ENCODE assay signal across 17 mouse cellular contexts in the genomic region with DNA sequence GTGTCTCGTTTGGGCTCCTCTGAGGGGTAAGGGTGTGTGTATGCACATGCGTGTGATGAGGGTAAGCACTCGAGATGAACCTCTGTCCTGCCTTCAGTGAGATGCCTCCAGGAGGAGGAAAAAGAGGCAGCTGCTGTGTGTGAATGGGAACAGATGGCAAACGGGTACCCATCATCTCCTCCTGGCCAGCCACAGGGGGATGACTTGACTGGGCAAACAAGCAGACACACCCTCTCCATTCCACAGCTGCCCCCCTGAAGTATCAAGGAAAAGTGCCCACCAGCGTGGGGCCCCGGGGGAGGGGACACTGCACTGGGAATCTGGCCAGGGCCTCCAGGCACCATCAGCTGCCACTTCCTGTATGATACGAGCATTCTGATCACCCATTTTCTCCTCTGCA. TPM values are rescaled to one million over a fixed set of nuclear protein-coding genes. Genes with fewer than 3 reads are reported as not detected.
A peak's percentile ranks its signal among the peaks of the same experiment; 100 is the strongest.
DNase-seq lines count a peak whose midpoint lies in the region; ATAC-seq lines count a peak whose summit lies in the region.
"Had no signal": no experiment of that assay in that cellular context is flagged by ENCODE, and none has a peak within 500 bp of the region (broad histone marks: within the 10 kb centered on the region; RNA-seq: fewer than 3 reads in every experiment).

No protein-coding gene starts in this region.

- 0 out of 2 replicates have a peak overlapping the region, but pooled peaks have one; percentile 7 for H3K4me2 ChIP-seq in heart, embryonic 14.5 days (ENCODE audit: low read length)
- no peak overlapping the region for H3K4me2 ChIP-seq in midbrain, embryonic 12.5 days (replicated peaks)
- no peak overlapping the region for H3K4me2 ChIP-seq in midbrain, embryonic 15.5 days
- H3K4me2 ChIP-seq in neural tube, embryonic 12.5 days (replicated peaks) = no peak overlapping the region
- H3K4me2 ChIP-seq: embryonic facial prominence, embryonic 13.5 days had no signal

- H3K36me3 ChIP-seq in heart, embryonic 14.5 days (ENCODE audit: control insufficient read depth, insufficient read depth, low read length) = peaks cover 18% of the 10 kb centered on the region
- peaks cover 11% of the 10 kb centered on the region for H3K36me3 ChIP-seq in midbrain, embryonic 12.5 days
- H3K36me3 ChIP-seq in midbrain, embryonic 15.5 days (replicated peaks) = peaks cover 10% of the 10 kb centered on the region; the same call in 1 of the 2 replicates
- H3K36me3 ChIP-seq in neural tube, embryonic 12.5 days = peaks cover 11% of the 10 kb centered on the region

- peak overlapping the region in 1 of 2 experiments; percentile 80; a peak in 2 of 4 replicates for H3K27ac ChIP-seq in heart, embryonic 14.5 days (replicated peaks in 1 of 2; ENCODE audit: control insufficient read depth in 1 of 2, insufficient read depth in 1 of 2, low read depth in 2 of 2, low read length in 2 of 2)
- H3K27ac ChIP-seq in midbrain, embryonic 12.5 days (replicated peaks) = 0 out of 2 replicates have a peak overlapping the region, but pooled peaks have one; percentile 8
- no peak overlapping the region for H3K27ac ChIP-seq in midbrain, embryonic 15.5 days
- H3K27ac ChIP-seq in neural tube, embryonic 12.5 days = no peak overlapping the region
- H3K27ac ChIP-seq: embryonic facial prominence, embryonic 13.5 days; left cerebral cortex, adult 2 months had no signal

- DNase-seq in adrenal gland, postnatal 14 days = peak; percentile 5
- DNase-seq in adrenal gland, adult 18-20 months (ENCODE audit: low spot score in 2 of 2) = no peak
- DNase-seq in heart, adult 9 months (ENCODE audit: low spot score in 2 of 2) = no peak
- no peak for DNase-seq in frontal cortex, adult 2 months (ENCODE audit: extremely low spot score in 1 of 2, low spot score in 1 of 2)
- DNase-seq: adrenal gland, adult 2 months; kidney, adult 2 months; right cerebral cortex, postnatal 14 days had no signal

- ATAC-seq in heart, embryonic 14.5 days (ENCODE audit: insufficient number of reproducible peaks, insufficient read depth, low FRiP score, low read depth) = no peak
- 0 out of 2 replicates have a peak, but pooled peaks have one; percentile 4 for ATAC-seq in midbrain, embryonic 12.5 days (ENCODE audit: low FRiP score, low read depth)
- no peak for ATAC-seq in midbrain, embryonic 15.5 days (replicated peaks)
- ATAC-seq in neural tube, embryonic 12.5 days (ENCODE audit: low FRiP score, low read depth) = peak; percentile 35

- 41% methylated on average over 7 of the region's 7 CpGs for WGBS in heart, embryonic 14.5 days
- WGBS in midbrain, embryonic 12.5 days = 68% methylated on average over 7 of the region's 7 CpGs
- WGBS in midbrain, embryonic 15.5 days = 48% methylated on average over 7 of the region's 7 CpGs
- WGBS in neural tube, embryonic 12.5 days = 48% methylated on average over 7 of the region's 7 CpGs

- H3K9me3 ChIP-seq in heart, embryonic 14.5 days (ENCODE audit: control insufficient read depth, low read length) = no peaks in the 10 kb centered on the region
- no peaks in the 10 kb centered on the region for H3K9me3 ChIP-seq in midbrain, embryonic 12.5 days
- no peaks in the 10 kb centered on the region for H3K9me3 ChIP-seq in midbrain, embryonic 15.5 days
- H3K9me3 ChIP-seq in neural tube, embryonic 12.5 days = no peaks in the 10 kb centered on the region
- H3K9me3 ChIP-seq: embryonic facial prominence, embryonic 13.5 days had no signal

- peaks cover 54 to 69% of the 10 kb centered on the region in 2 experiments for H3K4me1 ChIP-seq in heart, embryonic 14.5 days (ENCODE audit: control insufficient read depth in 2 of 2, insufficient read depth in 2 of 2, low read length in 2 of 2)
- H3K4me1 ChIP-seq in midbrain, embryonic 12.5 days = peaks cover 10% of the 10 kb centered on the region
- peaks cover 13% of the 10 kb centered on the region for H3K4me1 ChIP-seq in midbrain, embryonic 15.5 days
- H3K4me1 ChIP-seq in neural tube, embryonic 12.5 days = peaks cover 23% of the 10 kb centered on the region

- no peak overlapping the region for H3K4me3 ChIP-seq in heart, embryonic 14.5 days (ENCODE audit: control insufficient read depth in 1 of 2, insufficient read depth in 1 of 2, low read depth in 1 of 2, low read length in 2 of 2)
- no peak overlapping the region for H3K4me3 ChIP-seq in midbrain, embryonic 12.5 days
- H3K4me3 ChIP-seq in midbrain, embryonic 15.5 days = no peak overlapping the region
- H3K4me3 ChIP-seq in neural tube, embryonic 12.5 days = no peak overlapping the region
- H3K4me3 ChIP-seq: embryonic facial prominence, embryonic 13.5 days; left cerebral cortex, adult 2 months had no signal

- H3K9ac ChIP-seq in heart, embryonic 14.5 days (ENCODE audit: low read length) = peak overlapping the region; percentile 44
- H3K9ac ChIP-seq in midbrain, embryonic 12.5 days (replicated peaks) = no peak overlapping the region
- H3K9ac ChIP-seq in midbrain, embryonic 15.5 days = no peak overlapping the region
- H3K9ac ChIP-seq in neural tube, embryonic 12.5 days = no peak overlapping the region
- H3K9ac ChIP-seq: embryonic facial prominence, embryonic 13.5 days had no signal

- H3K27me3 ChIP-seq in heart, embryonic 14.5 days (ENCODE audit: control insufficient read depth, insufficient read depth, low read length) = no peaks in the 10 kb centered on the region
- no peaks in the 10 kb centered on the region for H3K27me3 ChIP-seq in midbrain, embryonic 12.5 days
- H3K27me3 ChIP-seq in midbrain, embryonic 15.5 days (replicated peaks) = no peaks in the 10 kb centered on the region
- no peaks in the 10 kb centered on the region for H3K27me3 ChIP-seq in neural tube, embryonic 12.5 days (replicated peaks)
- H3K27me3 ChIP-seq: embryonic facial prominence, embryonic 13.5 days had no signal

RNA-seq across cellular contexts. Expression of a gene that starts 4.2 kb away (rescaled TPM):
- not detected in 2 replicates for total RNA-seq in adrenal gland, postnatal 14 days (2021)
- total RNA-seq in adrenal gland, adult 18-20 months (2021) = not detected
- polyA plus RNA-seq in heart, embryonic 14.5 days (2014; fragmentation: Nextera tagmentation; extraction: Ambion mirVana) = not detected in 2 replicates
- not detected in 2 replicates for polyA plus RNA-seq in midbrain, embryonic 12.5 days (2016; fragmentation: Nextera tagmentation; extraction: Ambion mirVana)
- not detected in 2 replicates for polyA plus RNA-seq in midbrain, embryonic 15.5 days (2015; fragmentation: Nextera tagmentation; extraction: Ambion mirVana)
- not detected in 2 replicates for polyA plus RNA-seq in neural tube, embryonic 12.5 days (2016; fragmentation: Nextera tagmentation; extraction: Ambion mirVana)
- polyA plus RNA-seq in frontal cortex, adult 2 months (2012; rRNA removed) = not detected in 2 replicates
- total RNA-seq: adrenal gland, adult 2 months; granulocyte monocyte progenitor cell, adult 5-6 weeks; left cerebral cortex, adult 2 months; liver, adult 2 months; neutrophil, adult 5-6 weeks had no signal
- polyA plus RNA-seq: adrenal gland, adult 2 months; embryonic facial prominence, embryonic 13.5 days; thymus, postnatal 0 days had no signal

RNA-seq across cellular contexts. Expression of a gene that starts 25.4 kb away (rescaled TPM):
- not detected in 2 replicates for total RNA-seq in adrenal gland, postnatal 14 days (2021)
- total RNA-seq in adrenal gland, adult 18-20 months (2021) = under 1 TPM in 1 of 2 experiments, not detected in 1; 0.56 TPM
- polyA plus RNA-seq in heart, embryonic 14.5 days (2014; fragmentation: Nextera tagmentation; extraction: Ambion mirVana) = not detected in 2 replicates
- not detected in 2 replicates for polyA plus RNA-seq in midbrain, embryonic 12.5 days (2016; fragmentation: Nextera tagmentation; extraction: Ambion mirVana)
- not detected in 2 replicates for polyA plus RNA-seq in midbrain, embryonic 15.5 days (2015; fragmentation: Nextera tagmentation; extraction: Ambion mirVana)
- polyA plus RNA-seq in neural tube, embryonic 12.5 days (2016; fragmentation: Nextera tagmentation; extraction: Ambion mirVana) = not detected in 2 replicates
- polyA plus RNA-seq in frontal cortex, adult 2 months (2012; rRNA removed) = 0.88 and 2.4 TPM in 2 replicates
- total RNA-seq: adrenal gland, adult 2 months; granulocyte monocyte progenitor cell, adult 5-6 weeks; left cerebral cortex, adult 2 months; liver, adult 2 months; neutrophil, adult 5-6 weeks had no signal
- polyA plus RNA-seq: adrenal gland, adult 2 months; embryonic facial prominence, embryonic 13.5 days; liver, adult 2 months had no signal

Comparison
In these comparisons a context has a peak if more than half of its experiments do, and no peak if none do; other contexts are left out.
1. ATAC-seq: peak in midbrain, embryonic 12.5 days (single experiment) and neural tube, embryonic 12.5 days (single experiment); none in heart, embryonic 14.5 days (single experiment) and midbrain, embryonic 15.5 days (single experiment).